Comparison of ENCODE assay signal across 8 mouse cellular contexts in the genomic region with DNA sequence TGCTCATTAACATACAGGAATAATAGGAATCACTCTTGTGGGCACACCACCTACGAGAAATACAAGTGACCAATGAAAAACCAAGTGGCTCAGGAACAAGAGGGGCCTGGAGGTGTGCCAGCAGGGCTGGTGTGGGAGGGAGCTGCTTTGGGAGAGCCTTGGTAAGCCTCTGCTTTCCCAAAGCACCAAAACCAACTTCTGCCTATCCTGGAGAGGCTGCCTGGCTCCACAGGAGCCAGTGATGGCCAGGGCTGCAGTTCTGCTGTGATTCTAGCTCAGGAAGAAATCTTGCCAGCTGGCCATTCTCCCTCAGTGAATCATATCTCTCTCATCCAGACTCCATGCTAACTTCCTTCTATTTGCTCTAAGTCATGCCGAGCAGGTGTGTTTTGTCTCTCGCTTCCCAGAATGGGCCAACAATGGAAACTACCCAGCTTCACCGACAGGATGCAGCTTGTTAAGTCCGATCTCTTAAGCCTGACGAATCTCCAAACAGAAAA. TPM values are rescaled to one million over a fixed set of nuclear protein-coding genes. Genes with fewer than 3 reads are reported as not detected.
DNase-seq lines count a peak whose midpoint lies in the region; ATAC-seq and TF ChIP-seq lines count a peak whose summit lies in the region.

No protein-coding gene starts in this region.

- peak; percentile 61 for TF ChIP-seq CTCF in heart, adult 2 months (IDR thresholded peaks at IDR 0.05)
- TF ChIP-seq CTCF in lung, adult 2 months (IDR thresholded peaks at IDR 0.05; ENCODE audit: insufficient read depth, low read length): no peak

- H3K27me3 ChIP-seq in heart, adult 2 months (ENCODE audit: control insufficient read depth, insufficient read depth, low read length): no peaks in the 10 kb centered on the region
- no peaks in the 10 kb centered on the region for H3K27me3 ChIP-seq in intestine, embryonic 16.5 days (replicated peaks; ENCODE audit: control insufficient read depth, insufficient read depth, low read length)

- ATAC-seq in cerebellum, adult (ENCODE audit: insufficient number of reproducible peaks, low FRiP score, low TSS enrichment): peak; percentile 94
- ATAC-seq in common myeloid progenitor, adult 5-6 weeks (replicated peaks; ENCODE audit: low read depth, poor library complexity, severe bottlenecking): peak; percentile 75
- ATAC-seq in intestine, embryonic 16.5 days: peak; percentile 52
- ATAC-seq in inflammation-experienced regulatory T-cells, adult 6 months: no peak

- intact Hi-C loops in heart, adult 2 months (cut with DNase I): no loop called here

- 35% methylated on average over 6 of the region's 6 CpGs for WGBS in heart, adult 2 months
- WGBS in intestine, embryonic 16.5 days: 28% methylated on average over 6 of the region's 6 CpGs
- WGBS in lung, adult 2 months: 18% methylated on average over 6 of the region's 6 CpGs

- H3K4me3 ChIP-seq in heart, adult 2 months: no peak overlapping the region
- no peak overlapping the region for H3K4me3 ChIP-seq in intestine, embryonic 16.5 days (ENCODE audit: low read length)
- H3K4me3 ChIP-seq in lung, adult 2 months (replicated peaks; ENCODE audit: extremely low read depth, low read depth, low read length): no peak overlapping the region

- peak; percentile 88 for TF ChIP-seq EP300 in heart, adult 2 months (IDR thresholded peaks at IDR 0.05; ENCODE audit: insufficient read depth, low read depth, low read length)

- H3K4me2 ChIP-seq in intestine, embryonic 16.5 days (ENCODE audit: low read depth, low read length): no peak overlapping the region

- peak; percentile 66 to 83 for DNase-seq in heart, adult 2 months
- peak; percentile 36 for DNase-seq in lung, adult 2 months
- peak; percentile 61 to 78 for DNase-seq in right cerebral cortex, adult 2 months (ENCODE audit: low spot score in 2 of 2)
- no peak for DNase-seq in thymus, postnatal 0 days (ENCODE audit: low spot score)

- peak overlapping the region; percentile 53 for H3K27ac ChIP-seq in heart, adult 2 months
- peak overlapping the region; percentile 57 for H3K27ac ChIP-seq in intestine, embryonic 16.5 days (ENCODE audit: low read length)

- no peak overlapping the region for H3K9ac ChIP-seq in heart, adult 2 months (ENCODE audit: low read depth, low read length)
- H3K9ac ChIP-seq in intestine, embryonic 16.5 days (ENCODE audit: low read depth, low read length): no peak overlapping the region

- peaks cover 3% of the 10 kb centered on the region for H3K4me1 ChIP-seq in heart, adult 2 months (ENCODE audit: control insufficient read depth, insufficient read depth, low read length)
- H3K4me1 ChIP-seq in intestine, embryonic 16.5 days (ENCODE audit: control insufficient read depth, insufficient read depth, low read length): peaks cover 14% of the 10 kb centered on the region; the same call in 1 of the 2 replicates
- peaks cover 2% of the 10 kb centered on the region for H3K4me1 ChIP-seq in lung, adult 2 months (ENCODE audit: control insufficient read depth, insufficient read depth, low read length)

- no peaks in the 10 kb centered on the region; the same call in 1 of the 2 replicates for H3K79me2 ChIP-seq in heart, adult 2 months (replicated peaks; ENCODE audit: control insufficient read depth, insufficient read depth, low read length)

- H3K36me3 ChIP-seq in heart, adult 2 months (ENCODE audit: control insufficient read depth, insufficient read depth, low read length): peaks cover 4% of the 10 kb centered on the region
- peaks cover 2% of the 10 kb centered on the region; the same call in 1 of the 2 replicates for H3K36me3 ChIP-seq in intestine, embryonic 16.5 days (ENCODE audit: control insufficient read depth, insufficient read depth, low read length)

- H3K9me3 ChIP-seq in intestine, embryonic 16.5 days (ENCODE audit: control insufficient read depth, low read length): no peaks in the 10 kb centered on the region

- peak; percentile 55; the same call in 1 of the 2 replicates for TF ChIP-seq POLR2A in heart, adult 2 months (IDR thresholded peaks at IDR 0.05; ENCODE audit: insufficient read depth, low read depth, low read length)
- no peak for TF ChIP-seq POLR2A in lung, adult 2 months (IDR thresholded peaks at IDR 0.05; ENCODE audit: borderline replicate concordance, extremely low read depth, low read depth, low read length)

RNA-seq across cellular contexts. Expression of gene Smad1, which starts 49.2 kb away (rescaled TPM):
- total RNA-seq in common myeloid progenitor, adult 5-6 weeks (2017): 15.5 and 20.6 TPM in 2 replicates
- 10 to 100 TPM; 12.7 to 14.0 TPM for total RNA-seq in heart, adult 2 months (2021)
- polyA plus RNA-seq in heart, adult 2 months (2012; rRNA removed): 18.0 and 18.7 TPM in 2 replicates
- polyA plus RNA-seq in intestine, embryonic 16.5 days (2015; fragmentation: Nextera tagmentation; extraction: Ambion mirVana): 33.4 and 33.6 TPM in 2 replicates
- polyA plus RNA-seq in lung, adult 2 months (2012; rRNA removed): 35.0 and 46.0 TPM in 2 replicates
- polyA plus RNA-seq in inflammation-experienced regulatory T-cells, adult 6 months (2017; shearing (Covaris generic)): 1 to 10 TPM; 2.9 to 8.1 (median 7.1) TPM
- 25.4 and 26.5 TPM in 2 replicates for polyA plus RNA-seq in thymus, postnatal 0 days (2015; fragmentation: Nextera tagmentation; extraction: Ambion mirVana)

RNA-seq across cellular contexts. Expression of gene Mmaa, which starts 55.4 kb away (rescaled TPM):
- 1.9 and 6.8 TPM in 2 replicates for total RNA-seq in common myeloid progenitor, adult 5-6 weeks (2017)
- total RNA-seq in heart, adult 2 months (2021): 10 to 100 TPM; 44.0 to 45.9 TPM
- polyA plus RNA-seq in heart, adult 2 months (2012; rRNA removed): 15.3 and 28.0 TPM in 2 replicates
- 13.6 and 13.8 TPM in 2 replicates for polyA plus RNA-seq in intestine, embryonic 16.5 days (2015; fragmentation: Nextera tagmentation; extraction: Ambion mirVana)
- polyA plus RNA-seq in lung, adult 2 months (2012; rRNA removed): 2.9 and 6.4 TPM in 2 replicates
- polyA plus RNA-seq in inflammation-experienced regulatory T-cells, adult 6 months (2017; shearing (Covaris generic)): 1 to 10 TPM; 6.0 to 8.7 (median 6.5) TPM
- 6.9 and 8.8 TPM in 2 replicates for polyA plus RNA-seq in thymus, postnatal 0 days (2015; fragmentation: Nextera tagmentation; extraction: Ambion mirVana)
